ENCODE assay signal across 12 mouse cellular contexts in the genomic region with DNA sequence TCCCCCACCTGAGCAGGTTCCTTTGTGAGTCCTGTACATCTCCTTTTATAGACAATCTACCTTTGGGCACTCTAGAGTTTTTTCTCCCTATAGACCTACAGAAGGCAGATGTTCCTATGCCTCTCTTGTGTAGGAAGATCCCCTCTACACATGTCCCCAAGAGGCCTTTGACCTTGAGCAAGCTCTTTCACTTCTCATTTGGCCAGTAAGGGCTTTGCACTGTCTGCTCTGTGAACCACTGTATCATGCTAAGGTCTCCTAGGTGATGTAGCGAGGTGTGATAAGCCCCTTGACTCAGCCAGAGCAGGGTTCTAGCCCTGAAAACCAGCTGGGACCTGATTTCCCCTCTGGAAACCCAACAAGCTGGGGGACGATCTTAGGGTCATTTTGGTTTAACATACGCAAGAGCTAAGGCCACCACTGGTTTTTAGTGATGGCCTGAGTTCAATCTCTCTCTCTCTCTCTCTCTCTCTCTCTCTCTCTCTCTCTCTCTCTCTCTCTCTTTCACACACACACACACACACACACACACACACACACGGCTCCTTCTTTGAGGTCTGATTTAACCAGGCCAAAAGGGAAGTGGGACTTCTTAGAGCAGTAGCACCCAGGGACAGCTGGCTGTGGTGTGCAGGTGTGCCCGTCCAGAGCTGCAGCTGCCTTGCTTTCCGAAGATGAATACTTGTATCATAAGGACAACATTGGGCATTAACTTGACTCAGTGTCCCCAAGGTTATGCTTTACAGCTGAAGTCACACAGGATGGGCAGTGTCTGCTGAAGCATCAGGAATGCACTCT.
DNase-seq lines count a peak whose midpoint lies in the region; ATAC-seq and TF ChIP-seq lines count a peak whose summit lies in the region.
"Had no signal": no experiment of that assay in that cellular context is flagged by ENCODE, and none has a peak within 500 bp of the region (broad histone marks: within the 10 kb centered on the region; RNA-seq: fewer than 3 reads in every experiment).

No protein-coding gene starts in this region.

- peak overlapping the region; percentile 44 for H3K27ac ChIP-seq in bone marrow, adult 2 months (ENCODE audit: control insufficient read depth, insufficient read depth, low read depth, low read length, poor library complexity)
- 0 out of 2 replicates have a peak overlapping the region, but pooled peaks have one; percentile 75 for H3K27ac ChIP-seq in macrophage
- peak overlapping the region; percentile 90 for H3K27ac ChIP-seq in stomach, postnatal 0 days (replicated peaks)

- TF ChIP-seq EP300 in stomach, postnatal 0 days (optimal IDR thresholded peaks at IDR 0.05): no peak

- no peaks in the 10 kb centered on the region for H3K36me3 ChIP-seq in macrophage (ENCODE audit: inconsistent target)
- H3K36me3 ChIP-seq in stomach, postnatal 0 days (ENCODE audit: control insufficient read depth, insufficient read depth, low read length): no peaks in the 10 kb centered on the region
- H3K36me3 ChIP-seq: lung, embryonic 15.5 days had no signal

- peak; percentile 54 to 58 for DNase-seq in B cell, adult 2 months
- no peak for DNase-seq in stomach, postnatal 0 days (ENCODE audit: low spot score)
- DNase-seq in left cerebral cortex, postnatal 25 days (ENCODE audit: low spot score in 2 of 2): no peak
- DNase-seq in kidney, adult 8-10 months: no peak
- DNase-seq: adrenal gland, postnatal 36 days; cerebellum, adult 11 months; kidney, adult 11 months had no signal

- peaks cover 23% of the 10 kb centered on the region for H3K4me1 ChIP-seq in bone marrow, adult 2 months (ENCODE audit: control insufficient read depth, insufficient read depth, low read length)
- H3K4me1 ChIP-seq in stomach, postnatal 0 days (replicated peaks; ENCODE audit: control insufficient read depth, insufficient read depth): no peaks in the 10 kb centered on the region; the same call in 1 of the 2 replicates

- H3K4me2 ChIP-seq in stomach, postnatal 0 days (replicated peaks; ENCODE audit: low read depth): no peak overlapping the region
- H3K4me2 ChIP-seq: lung, embryonic 15.5 days; midbrain, embryonic 11.5 days had no signal

- no peak overlapping the region for H3K4me3 ChIP-seq in bone marrow, adult 2 months (replicated peaks; ENCODE audit: control insufficient read depth, low read depth, low read length)
- H3K4me3 ChIP-seq in macrophage (ENCODE audit: inconsistent target): no peak overlapping the region
- H3K4me3 ChIP-seq in stomach, postnatal 0 days (ENCODE audit: low read depth, low read length): no peak overlapping the region
- H3K4me3 ChIP-seq: lung, embryonic 15.5 days had no signal

- no peak for TF ChIP-seq CTCF in bone marrow, adult 2 months (IDR thresholded peaks at IDR 0.05; ENCODE audit: control insufficient read depth, insufficient read depth, low read length)
- no peak for TF ChIP-seq CTCF in stomach, postnatal 0 days (IDR thresholded peaks at IDR 0.05; ENCODE audit: low read depth)

- no peak for ATAC-seq in stomach, postnatal 0 days (ENCODE audit: low FRiP score, low TSS enrichment)
- ATAC-seq in frontal cortex, adult (ENCODE audit: low TSS enrichment): no peak

- H3K79me2 ChIP-seq in macrophage (ENCODE audit: inconsistent target): no peaks in the 10 kb centered on the region

- no peak overlapping the region for H3K9ac ChIP-seq in stomach, postnatal 0 days (ENCODE audit: low read length)
- H3K9ac ChIP-seq: lung, embryonic 15.5 days had no signal

- 37% methylated on average over 6 of the region's 6 CpGs for WGBS in bone marrow, adult 2 months
- WGBS in macrophage (ENCODE audit: missing documents): 58% methylated on average over 4 of the region's 6 CpGs
- 76% methylated on average over 6 of the region's 6 CpGs for WGBS in stomach, postnatal 0 days

- intact Hi-C loops in left cerebral cortex, postnatal 25 days (cut with DNase I): no loop called here

- no peaks in the 10 kb centered on the region for H3K27me3 ChIP-seq in stomach, postnatal 0 days (ENCODE audit: control insufficient read depth, insufficient read depth, low read length)
- H3K27me3 ChIP-seq: lung, embryonic 15.5 days had no signal

- no peak for TF ChIP-seq POLR2A in bone marrow, adult 2 months (IDR thresholded peaks at IDR 0.05; ENCODE audit: borderline replicate concordance, control insufficient read depth, low read depth, low read length)

- no peaks in the 10 kb centered on the region for H3K9me3 ChIP-seq in stomach, postnatal 0 days (ENCODE audit: control insufficient read depth, low read length)
- H3K9me3 ChIP-seq: lung, embryonic 15.5 days had no signal

Comparison
In these comparisons a context has a peak if more than half of its experiments do, and no peak if none do; other contexts are left out.
1. DNase-seq: peak in B cell, adult 2 months (2 of 2); none in stomach, postnatal 0 days (single experiment), left cerebral cortex, postnatal 25 days (0 of 2) and kidney, adult 8-10 months (0 of 2).
2. Peak in every context shown above with its lines, with median percentiles within 50 percentile points of each other: H3K27ac ChIP-seq.